Mouse (Mus musculus): ENCODE results near the gene Hist2h3b.
"Not testable (repeated sequence)": the region's sequence is repeated elsewhere in the genome, so short reads cannot be mapped to it uniquely, and the experiment has no call there.

The Hist2h3b gene

GRCm38 (mm10) chr3:96268051-96268775 is at the start of gene Hist2h3b:
Gene Hist2h3b, plus strand, starts transcription at chr3:96268654.
- DNase-seq (ENCODE audit: low read depth), result peak; percentile 66

- DNase-seq (ENCODE audit: low read depth), result no peak
Observed at GRCm38 (mm10) chr3:96219191-96219641, 49.2 kb upstream of the Hist2h3b start.

GRCm38 (mm10) chr3:96219661-96220130 is 48.8 kb upstream of the Hist2h3b start, which contains the start of the genes Bola1 and Hist2h2ab:
Gene Bola1, minus strand, starts transcription at chr3:96219709.
Gene Hist2h2ab, plus strand, starts transcription at chr3:96219865.
- peak; percentile 57 for DNase-seq (ENCODE audit: low read depth)

- DNase-seq (ENCODE audit: low read depth), result not testable (repeated sequence)
Observed at GRCm38 (mm10) chr3:96220131-96220764, 48.2 kb upstream of the Hist2h3b start.

- peak; percentile 96 for DNase-seq (ENCODE audit: low read depth)
Observed at GRCm38 (mm10) chr3:96220765-96221639, 47.5 kb upstream of the Hist2h3b start, which contains the start of the genes Hist2h2ac and Hist2h2be. Gene Hist2h2ac, minus strand, starts transcription at chr3:96220880. Gene Hist2h2be, plus strand, starts transcription at chr3:96221119.

GRCm38 (mm10) chr3:96221640-96222038 is 46.8 kb upstream of the Hist2h3b start:
- no peak for DNase-seq (ENCODE audit: low read depth)

GRCm38 (mm10) chr3:96222774-96223173 is 45.7 kb upstream of the Hist2h3b start:
- DNase-seq (ENCODE audit: low read depth), result no peak

- no peak for DNase-seq (ENCODE audit: low read depth)
Observed at GRCm38 (mm10) chr3:96225421-96225820, 43.0 kb upstream of the Hist2h3b start.

- no peak for DNase-seq (ENCODE audit: low read depth)
Observed at GRCm38 (mm10) chr3:96226695-96227648, 41.5 kb upstream of the Hist2h3b start.

GRCm38 (mm10) chr3:96228828-96229227 is 39.6 kb upstream of the Hist2h3b start:
- DNase-seq (ENCODE audit: low read depth), result no peak

GRCm38 (mm10) chr3:96230404-96230803 is 38.0 kb upstream of the Hist2h3b start:
- no peak for DNase-seq (ENCODE audit: low read depth)

- DNase-seq (ENCODE audit: low read depth), result no peak
Observed at GRCm38 (mm10) chr3:96230910-96231757, 37.3 kb upstream of the Hist2h3b start.

GRCm38 (mm10) chr3:96231758-96232120 is 36.7 kb upstream of the Hist2h3b start:
- no peak for DNase-seq (ENCODE audit: low read depth)

GRCm38 (mm10) chr3:96234914-96235313 is 33.5 kb upstream of the Hist2h3b start:
- DNase-seq (ENCODE audit: low read depth), result no peak

GRCm38 (mm10) chr3:96235836-96236235 is 32.6 kb upstream of the Hist2h3b start:
- DNase-seq (ENCODE audit: low read depth), result no peak

- DNase-seq (ENCODE audit: low read depth), result no peak
Observed at GRCm38 (mm10) chr3:96236834-96237334, 31.6 kb upstream of the Hist2h3b start.

GRCm38 (mm10) chr3:96237335-96237903 is 31.0 kb upstream of the Hist2h3b start:
- DNase-seq (ENCODE audit: low read depth), result no peak

GRCm38 (mm10) chr3:96237904-96238511 is 30.4 kb upstream of the Hist2h3b start:
- no peak for DNase-seq (ENCODE audit: low read depth)

Data from c-Kit-positive CD71-negative TER-119-negative erythroid progenitor cells, embryonic 14.5 days (primary cell).